Mouse (Mus musculus): ENCODE data around the gene Sall1. TPM values are rescaled to one million over a fixed set of nuclear protein-coding genes. Genes with fewer than 3 reads are reported as not detected.

The Sall1 gene
- total RNA-seq, 2 experiments from 2014 or later: 1.0 to 1.8 TPM

DNA sequence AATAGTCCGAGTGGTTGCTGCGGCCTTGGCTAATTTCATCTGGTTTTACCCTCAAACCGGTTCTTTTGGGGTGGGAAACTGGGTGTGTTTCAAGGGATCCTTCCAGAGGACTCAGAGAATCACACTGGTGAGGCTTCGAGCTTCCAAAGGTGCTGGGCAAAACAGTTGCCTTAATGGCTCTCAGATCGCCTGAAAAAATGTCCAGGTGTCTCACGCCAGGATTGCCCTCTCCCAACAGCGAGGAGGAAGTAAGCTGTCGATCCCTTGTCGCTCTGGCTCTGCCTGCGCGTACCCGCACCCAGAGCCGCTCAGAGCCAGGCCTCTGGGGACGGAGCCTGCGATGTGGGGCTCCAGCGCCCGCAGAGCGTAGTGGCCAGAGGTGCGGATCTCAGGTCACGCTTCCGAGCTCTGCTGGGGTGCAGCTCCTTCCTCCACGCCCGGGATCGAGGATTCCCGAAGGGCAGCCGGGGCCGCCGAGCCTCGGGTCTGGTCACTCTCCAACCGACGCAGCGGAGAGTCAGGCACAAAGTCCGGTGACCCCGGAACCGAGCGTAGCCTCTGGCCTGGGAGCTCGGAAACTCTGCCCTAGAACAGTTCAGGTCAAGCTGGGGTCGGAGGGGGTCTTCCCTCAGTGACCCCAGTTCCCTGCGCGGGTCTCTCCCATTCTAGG is 3.1 kb downstream of the Sall1 start:
- intact Hi-C loops (cut with DNase I): no loop called here

DNA sequence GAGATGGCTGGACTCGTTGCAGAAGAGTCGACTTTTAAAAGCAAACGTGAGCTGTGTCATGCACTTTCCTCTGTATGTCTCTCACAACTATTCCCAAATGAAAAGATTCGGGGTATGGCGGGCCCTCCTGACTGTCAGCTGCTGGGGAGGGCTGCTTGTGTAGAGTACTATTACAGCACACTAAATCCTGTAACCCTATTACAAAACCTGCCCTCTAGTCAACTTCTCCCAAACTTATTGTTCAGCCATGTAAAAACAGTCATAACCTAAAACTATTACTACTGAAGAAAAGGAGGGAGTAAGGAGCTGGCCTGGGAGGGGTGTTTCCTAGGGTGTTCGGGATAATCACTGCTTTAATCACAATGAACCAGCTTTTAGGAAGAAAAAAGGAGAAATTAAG is 4.1 kb downstream of the Sall1 start:
- intact Hi-C loops (cut with DNase I): no loop called here
- no peak for DNase-seq

More for the DNA sequence above, 3.1 kb downstream of the Sall1 start:
- DNase-seq: peak in 1 of 2 experiments; percentile 9

DNA sequence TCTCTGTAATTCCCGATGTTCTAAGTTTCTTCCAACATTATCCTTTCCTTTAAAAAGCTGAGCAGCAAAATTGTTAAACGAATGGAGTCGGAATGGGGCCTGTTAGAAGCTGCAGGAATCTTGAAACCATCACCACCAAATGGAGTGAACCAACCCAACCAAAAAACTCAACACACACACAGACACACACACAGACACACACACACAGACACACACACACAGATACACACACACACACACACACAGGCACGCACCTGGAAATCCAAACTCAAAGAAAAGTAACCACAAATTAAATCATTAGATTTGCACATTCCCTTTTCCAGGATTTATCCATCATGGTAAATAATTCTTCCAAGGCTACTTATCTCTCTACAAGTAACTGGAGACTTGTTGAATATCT is 5.0 kb downstream of the Sall1 start:
- DNase-seq: no peak
- intact Hi-C loops (cut with DNase I): no loop called here

DNA sequence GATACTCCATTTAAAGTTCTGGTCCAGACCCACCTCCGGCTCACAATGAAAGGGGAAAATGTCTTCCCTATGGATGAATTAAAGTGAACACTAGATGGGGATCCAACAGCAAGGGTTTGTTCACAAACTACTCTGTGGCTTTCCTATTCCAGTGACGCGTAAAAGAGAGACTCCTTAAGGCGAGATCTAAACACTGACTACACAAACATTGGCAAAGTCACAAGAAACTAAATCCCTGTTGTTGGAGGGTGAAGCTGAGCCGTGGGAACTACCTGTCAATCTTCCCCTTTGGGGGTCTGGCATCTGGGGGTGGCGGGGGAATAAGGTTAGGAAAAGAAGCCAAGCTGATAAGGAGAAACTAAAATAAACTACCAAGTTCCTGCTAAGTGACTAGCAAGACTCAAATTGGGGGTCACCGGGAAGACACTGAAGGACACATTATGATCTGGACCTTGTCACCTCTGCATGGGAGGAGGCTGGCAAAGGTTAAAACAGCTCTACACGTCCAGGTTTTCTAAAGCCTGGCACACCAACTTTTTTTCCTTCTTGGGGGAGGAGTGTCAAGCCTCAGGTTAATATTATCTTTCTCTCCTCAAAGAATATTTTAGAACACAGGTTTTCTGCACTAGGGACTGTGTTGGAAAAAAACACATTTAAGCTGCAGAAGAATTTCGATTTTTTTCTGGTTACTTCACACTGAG is 6.3 kb downstream of the Sall1 start:
- intact Hi-C loops (cut with DNase I): no loop called here
- DNase-seq: no peak

DNA sequence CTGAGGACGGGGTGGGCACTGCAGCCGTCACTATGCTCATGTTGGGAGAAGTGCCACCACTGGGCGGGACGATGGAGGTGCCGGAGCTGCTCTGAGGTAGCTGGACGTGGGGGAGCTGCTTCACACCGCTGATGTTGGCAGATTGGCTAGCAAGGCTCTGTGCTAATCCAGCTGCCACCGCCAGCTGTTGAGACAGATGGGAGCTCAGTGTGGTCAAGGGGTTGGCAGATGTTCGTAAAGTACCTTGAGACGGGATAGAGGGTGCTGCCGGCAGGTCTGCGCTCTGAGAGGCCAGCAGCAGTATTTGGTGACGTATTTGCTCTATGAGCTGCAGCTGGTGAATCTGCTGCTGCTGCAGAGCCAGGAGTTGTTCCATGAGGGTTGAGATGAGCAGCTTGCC is 11.6 kb downstream of the Sall1 start:
- intact Hi-C loops (cut with DNase I): no loop called here

DNA sequence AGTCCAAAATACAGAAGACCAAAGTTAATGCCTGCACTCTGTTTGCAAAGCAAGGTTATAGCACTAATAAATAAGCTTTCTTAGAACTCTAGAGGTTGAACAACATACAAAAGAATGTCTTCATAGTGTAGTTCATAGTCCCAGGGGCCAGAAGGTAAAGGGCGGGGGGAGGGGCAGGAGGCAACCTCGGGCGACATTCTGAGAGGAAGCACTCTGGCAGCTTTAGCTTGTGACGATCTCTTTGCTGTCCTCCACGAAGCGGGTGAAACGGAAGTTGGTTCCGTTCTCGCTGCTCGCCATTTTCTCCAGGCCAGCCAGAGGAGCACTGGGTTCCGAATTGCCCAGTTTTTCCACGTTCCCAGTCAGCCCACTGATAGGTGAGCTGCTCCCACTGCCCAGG is 15.8 kb downstream of the Sall1 start:
- no peak for DNase-seq
- intact Hi-C loops (cut with DNase I): no loop called here

More for the DNA sequence above, 11.6 kb downstream of the Sall1 start:
- DNase-seq: no peak

DNA sequence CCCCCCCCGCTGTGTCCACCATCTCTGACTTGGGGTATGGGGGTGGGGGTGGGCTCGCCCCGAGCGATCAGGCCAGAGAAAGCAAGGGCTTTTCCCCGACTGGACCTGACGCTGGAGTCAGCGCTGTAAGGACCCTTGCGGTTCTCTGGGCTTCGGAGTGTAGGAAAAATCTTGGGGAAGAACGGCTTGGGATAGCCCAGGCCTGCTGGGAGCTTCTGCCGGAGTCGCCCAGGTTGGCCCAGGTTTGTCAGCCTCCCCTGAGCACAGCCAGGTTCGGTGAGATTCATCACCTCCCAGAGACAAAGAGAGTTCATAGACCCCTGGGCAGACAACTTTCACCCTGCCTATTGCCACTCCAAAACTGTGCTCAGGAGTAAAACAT is 17.8 kb downstream of the Sall1 start:
- DNase-seq: no peak
- intact Hi-C loops (cut with DNase I): no loop called here

DNA sequence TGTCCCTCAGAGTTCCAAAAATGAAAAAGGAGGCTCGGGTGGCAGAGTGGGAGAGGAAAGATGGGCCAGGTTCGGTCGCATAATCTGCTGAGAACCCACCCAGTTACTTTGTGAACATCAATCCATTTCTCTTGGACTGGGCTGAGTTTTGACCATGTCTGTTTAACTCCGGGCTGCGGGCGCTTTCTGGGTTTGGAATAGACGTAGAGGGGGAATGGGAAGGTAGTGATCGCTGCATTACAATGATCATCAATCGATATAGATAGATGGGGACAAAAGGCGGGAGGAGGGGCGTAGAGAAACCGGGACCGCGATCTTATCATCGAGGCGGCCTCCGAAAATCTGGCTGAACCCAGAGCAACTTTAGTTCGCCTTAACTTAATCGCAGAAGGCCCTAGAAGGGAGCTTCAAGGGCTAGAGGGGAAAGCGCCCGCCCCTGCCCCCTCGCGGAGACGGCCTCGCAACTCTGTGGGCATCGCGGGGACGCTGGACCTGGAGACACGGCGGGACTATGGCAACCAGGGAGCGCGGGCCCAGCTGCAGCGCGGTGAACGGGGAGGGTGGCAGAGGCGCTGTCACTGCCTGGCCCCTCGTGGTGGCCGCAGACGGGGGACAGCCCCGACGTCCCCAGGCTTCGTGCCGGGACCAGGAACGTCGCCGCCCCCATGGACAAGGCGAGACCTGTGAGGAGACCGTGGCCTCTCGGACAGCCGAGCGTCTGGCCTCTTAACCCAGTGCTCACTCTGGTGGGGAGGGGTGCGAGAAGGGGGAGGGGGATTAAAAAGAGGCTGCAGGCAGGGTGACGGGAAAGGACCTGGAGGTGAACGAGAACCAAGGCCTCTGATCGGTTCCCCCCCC is 18.5 kb downstream of the Sall1 start:
- peak in 1 of 2 experiments; percentile 8 for DNase-seq
- intact Hi-C loops (cut with DNase I): no loop called here

DNA sequence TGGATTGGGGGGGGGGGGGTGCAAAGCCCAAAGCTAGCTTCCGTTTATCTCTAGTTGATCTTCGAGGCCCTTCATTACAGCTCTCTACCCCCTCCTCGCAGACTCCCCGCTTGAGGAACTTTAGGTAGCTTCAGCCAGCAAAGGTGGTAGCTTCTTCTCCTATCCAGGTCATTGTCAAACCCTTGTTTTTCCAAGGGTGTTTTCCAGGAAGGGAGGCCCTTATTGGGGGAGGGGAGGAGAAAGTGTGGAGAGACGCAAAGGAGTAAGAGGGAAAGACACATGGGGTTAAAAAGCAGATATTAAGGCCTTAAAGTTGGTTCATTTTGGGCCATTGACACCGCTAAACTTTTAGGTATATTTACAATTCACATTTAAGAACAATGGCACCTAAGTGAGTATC is 19.2 kb downstream of the Sall1 start:
- intact Hi-C loops (cut with DNase I): no loop called here
- DNase-seq: no peak

DNA sequence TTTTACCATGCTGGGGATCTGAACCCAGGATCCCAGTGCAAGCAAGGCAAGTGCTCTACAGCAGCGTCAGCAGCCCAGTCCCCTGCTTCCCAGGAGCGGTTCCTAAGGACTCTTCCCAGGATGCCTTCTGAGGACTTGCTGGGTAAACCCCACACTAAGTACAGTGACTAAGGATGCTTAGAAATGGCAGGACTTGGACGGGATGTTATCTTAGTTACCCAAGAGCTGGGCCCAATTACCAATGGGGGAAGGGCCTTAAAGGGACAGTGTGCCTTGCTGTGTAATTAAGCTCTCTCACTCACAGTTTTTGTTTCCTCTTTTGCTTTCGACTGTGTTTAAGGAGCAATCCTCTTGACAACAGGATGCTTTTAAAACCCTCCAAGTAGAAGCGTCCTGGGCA is 22.8 kb downstream of the Sall1 start:
- no peak for DNase-seq
- intact Hi-C loops (cut with DNase I): no loop called here

DNA sequence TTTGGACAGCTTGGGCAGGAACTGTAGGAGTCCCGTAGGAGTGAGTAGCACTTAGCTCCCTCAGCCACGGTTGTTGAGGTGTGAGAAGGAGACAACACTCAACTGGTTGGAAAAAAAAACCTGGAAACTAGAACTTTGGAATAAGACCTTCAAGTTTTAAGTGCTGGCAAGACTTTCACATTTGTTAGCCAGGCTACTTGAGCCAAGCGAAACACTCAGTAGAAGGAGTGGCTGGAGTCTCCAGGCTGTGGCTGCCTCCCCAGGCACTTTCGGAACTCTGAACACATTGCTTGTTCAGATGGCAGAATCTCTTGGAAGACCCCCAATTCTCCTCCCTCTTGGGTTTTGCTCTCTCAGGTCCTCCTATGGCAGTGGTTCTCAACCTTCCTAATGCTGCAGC is 26.1 kb downstream of the Sall1 start:
- intact Hi-C loops (cut with DNase I): no loop called here

DNA sequence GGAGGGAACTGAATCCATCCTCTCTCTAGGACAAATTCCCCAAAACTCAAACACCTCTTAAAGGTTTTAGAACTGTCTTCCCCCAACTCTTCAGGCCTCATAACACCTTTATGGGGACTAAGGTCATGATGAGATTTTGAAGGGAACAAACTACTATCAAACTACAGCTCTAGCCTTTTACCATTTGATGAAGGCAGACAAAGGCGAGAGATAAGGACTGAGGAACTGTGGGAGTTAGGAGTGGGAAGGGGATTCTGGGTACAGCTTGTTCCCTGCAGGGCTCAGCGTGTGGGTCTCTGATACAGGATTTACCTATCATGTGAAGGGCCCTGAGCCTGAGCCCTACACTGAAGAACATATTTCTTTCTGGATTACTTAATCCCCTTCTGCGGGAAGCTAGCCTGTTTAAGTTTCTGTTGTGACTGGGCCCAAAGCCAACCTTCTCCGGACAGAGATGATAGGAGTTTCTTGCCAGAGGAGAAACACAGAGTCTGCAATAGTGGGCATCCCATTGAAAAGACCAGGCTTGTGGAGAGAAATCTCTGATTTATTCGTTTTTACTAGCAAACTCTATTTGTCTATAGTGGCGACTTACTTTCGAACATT is 27.4 kb downstream of the Sall1 start:
- intact Hi-C loops (cut with DNase I): no loop called here
- no peak for DNase-seq

More for the DNA sequence above, 26.1 kb downstream of the Sall1 start:
- no peak for DNase-seq

DNA sequence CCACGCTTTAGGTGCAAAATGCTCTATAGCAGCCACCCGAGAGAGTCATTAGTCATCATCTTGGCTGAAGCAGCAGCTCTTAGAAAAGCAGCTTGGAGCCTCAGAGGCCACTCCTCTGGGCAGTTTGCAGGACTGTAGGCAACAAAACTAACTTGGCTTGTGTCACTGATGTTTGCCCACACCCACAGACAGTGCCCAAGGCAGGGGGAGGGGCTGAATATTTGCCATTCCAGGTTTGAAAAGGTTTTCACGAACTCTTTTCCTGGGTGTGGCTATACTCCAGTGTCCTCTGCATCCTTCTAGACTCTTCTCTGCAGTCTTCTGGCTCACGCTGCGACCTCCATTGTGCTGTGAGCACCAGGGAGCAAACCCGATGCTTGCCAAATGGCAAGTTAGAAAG is 28.4 kb downstream of the Sall1 start:
- DNase-seq: no peak
- intact Hi-C loops (cut with DNase I): no loop called here

DNA sequence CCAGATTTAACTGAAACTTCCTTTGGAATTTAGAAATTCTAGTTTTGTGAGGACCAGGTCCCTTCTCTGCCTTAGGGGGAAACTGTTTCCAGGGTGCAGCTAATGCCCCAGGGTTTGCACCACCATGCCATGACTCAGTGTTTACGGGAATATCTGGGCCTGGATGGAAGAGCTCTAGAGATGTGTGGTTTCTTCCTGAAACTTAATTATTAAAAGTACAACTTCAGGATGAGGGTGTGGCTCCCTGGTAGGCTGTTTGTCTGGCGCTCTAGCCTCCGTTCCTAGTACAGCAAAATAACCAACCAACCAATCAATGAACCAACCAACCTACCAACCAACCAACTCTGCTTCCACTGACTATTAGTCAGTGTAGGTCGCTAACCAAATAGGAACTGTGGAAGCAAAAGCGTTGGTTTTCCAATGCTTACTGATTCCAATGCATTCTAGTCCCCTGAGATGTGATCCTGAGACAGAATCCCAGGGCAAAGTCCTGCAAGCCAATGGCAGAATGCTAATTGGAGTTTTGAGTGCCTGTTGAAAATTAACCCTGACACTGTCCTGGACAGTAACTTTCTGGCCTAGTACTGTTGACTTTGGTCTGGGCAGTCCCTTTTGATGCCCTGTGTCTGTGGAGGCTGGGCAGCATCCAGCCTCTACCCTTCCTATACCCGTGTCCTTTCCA is 31.0 kb downstream of the Sall1 start:
- no peak for DNase-seq
- intact Hi-C loops (cut with DNase I): no loop called here

DNA sequence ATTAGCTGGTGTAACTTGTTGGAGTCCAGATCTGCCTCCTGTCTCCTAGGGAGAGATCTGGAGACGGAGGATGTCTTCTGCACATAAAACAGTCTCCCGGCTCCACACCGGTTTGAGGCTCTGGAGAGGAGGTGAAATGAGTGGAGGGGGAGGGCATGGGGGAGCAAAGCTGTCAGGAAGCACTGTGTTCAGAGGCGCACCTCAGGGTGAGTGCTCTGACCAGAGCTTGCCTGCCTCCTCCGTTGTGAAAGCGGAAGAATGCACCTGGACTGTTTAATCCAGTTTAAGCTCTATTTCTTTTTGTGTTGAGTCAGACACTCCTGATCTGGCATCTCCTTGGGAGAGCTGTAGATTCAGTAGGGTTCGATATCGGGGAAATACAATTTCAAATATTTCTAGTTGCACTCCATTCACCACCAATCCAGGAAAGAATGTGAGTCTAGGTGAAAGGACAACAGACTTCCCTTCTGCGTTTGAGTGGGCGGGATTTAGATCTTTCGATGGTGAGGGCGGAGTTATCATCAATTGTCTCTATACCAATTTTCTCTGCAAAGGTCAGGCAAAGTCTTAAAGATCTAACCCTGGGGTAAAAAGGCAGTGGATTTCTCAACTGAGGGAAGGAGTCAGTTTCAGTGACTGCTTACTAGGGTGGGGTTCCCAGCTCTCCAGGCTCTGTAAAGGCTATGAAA is 31.8 kb downstream of the Sall1 start:
- intact Hi-C loops (cut with DNase I): no loop called here
- DNase-seq: no peak

DNA sequence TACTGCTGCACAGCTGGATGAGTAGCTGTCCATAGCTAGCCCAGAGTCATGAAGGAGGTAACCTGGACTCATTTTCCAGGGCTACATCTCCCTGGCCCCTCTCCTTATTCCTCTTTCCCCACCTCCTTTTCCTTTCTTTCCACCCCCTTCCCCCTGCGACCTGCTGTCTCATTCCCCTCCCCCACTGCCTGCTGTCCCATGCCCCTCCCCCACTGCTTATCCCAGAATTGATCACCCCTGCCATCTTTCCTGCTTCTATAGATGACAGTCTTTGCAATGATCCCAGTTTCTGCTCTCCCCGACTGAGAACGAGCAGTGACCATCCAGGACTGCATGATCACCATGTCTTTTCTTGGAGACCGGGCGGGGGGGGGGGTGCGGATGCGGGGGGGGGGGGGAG is 35.2 kb downstream of the Sall1 start:
- intact Hi-C loops (cut with DNase I): no loop called here

DNA sequence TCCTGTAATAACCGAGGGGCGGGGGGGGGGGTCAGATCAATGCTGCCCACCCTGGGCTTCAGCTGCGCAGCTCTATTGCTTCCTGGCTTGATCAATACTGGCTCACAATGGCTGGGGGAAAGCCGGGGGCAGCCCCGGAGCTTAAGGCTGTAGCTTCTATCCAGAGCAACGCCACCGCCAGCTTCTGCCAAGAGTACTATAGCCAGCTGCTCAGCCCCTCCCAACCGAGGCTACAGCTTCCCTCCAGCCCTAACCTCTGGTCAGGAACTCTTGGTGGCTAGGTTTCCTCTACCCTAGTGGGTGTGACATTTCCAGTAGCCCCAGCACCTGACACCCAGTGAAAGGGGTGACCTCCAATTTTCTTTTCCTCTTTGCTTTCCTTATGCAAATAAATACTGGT is 36.8 kb downstream of the Sall1 start:
- intact Hi-C loops (cut with DNase I): no loop called here
- no peak for DNase-seq

More for the DNA sequence above, 35.2 kb downstream of the Sall1 start:
- no peak for DNase-seq

DNA sequence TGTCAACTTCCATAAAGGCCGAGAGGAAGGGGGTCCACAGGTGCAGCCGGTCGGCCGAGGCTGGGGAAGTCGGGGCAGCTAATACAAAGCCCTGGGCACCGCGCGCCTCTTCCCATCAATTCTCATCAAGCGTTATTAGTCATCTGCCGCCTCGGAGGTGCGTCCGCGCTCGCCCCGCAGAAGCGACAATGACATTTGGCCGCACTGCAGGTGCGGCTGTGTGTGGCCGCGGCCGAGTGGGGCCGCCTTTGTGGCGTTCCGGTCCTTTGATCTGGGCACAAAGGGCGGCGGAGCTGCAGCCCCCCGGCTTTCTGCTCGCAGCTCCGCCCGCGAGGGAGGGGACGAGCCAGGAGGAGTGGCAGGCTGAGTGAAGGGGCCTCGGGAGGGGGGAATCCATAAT is 37.5 kb downstream of the Sall1 start:
- intact Hi-C loops (cut with DNase I): no loop called here
- DNase-seq: no peak

DNA sequence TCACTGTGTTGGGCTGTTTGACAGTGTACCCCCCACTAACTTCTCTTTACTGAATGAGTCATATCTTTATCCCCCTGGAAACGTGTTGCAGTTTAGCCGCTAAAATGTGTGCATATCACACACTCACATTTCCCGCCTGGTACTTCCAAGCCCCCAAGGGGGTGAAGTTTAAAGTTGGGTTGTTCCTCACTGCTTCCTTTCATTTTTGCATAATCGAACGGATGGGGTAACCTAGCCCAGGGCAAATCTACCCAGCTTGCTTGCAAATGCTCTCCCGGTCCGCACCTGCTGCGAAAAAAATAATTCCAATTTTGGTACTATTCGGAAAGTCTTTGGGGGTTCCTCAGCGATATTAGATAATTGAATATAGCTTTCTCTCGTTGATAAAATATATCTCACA is 38.2 kb downstream of the Sall1 start:
- DNase-seq: no peak
- intact Hi-C loops (cut with DNase I): no loop called here

DNA sequence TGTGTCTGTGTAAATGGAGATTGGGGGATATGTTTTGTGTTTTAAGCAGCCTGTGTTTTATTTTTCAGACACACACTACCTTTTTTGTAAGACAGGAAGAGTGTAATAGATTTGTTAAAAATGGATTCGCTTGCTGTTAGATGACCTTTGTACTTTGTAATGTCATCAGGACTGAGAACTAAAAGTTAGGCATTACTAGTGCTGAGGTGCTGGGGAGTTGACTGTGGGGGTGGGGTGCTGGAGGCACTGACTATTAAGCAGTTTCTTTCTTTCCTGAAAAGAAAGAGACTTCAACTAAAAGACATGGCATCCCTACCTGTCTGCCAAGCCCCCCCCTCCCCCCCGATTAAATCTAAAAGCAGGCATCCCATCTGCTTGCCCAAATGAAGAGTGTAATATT is 39.9 kb downstream of the Sall1 start:
- intact Hi-C loops (cut with DNase I): no loop called here
- no peak for DNase-seq
